Mouse (Mus musculus): ENCODE measurements around the gene Gm45711. TPM values are rescaled to one million over a fixed set of nuclear protein-coding genes. Genes with fewer than 3 reads are reported as not detected.

Gm45711 gene
- polyA plus RNA-seq, 1 experiment from 2014 or later, result not detected

DNA sequence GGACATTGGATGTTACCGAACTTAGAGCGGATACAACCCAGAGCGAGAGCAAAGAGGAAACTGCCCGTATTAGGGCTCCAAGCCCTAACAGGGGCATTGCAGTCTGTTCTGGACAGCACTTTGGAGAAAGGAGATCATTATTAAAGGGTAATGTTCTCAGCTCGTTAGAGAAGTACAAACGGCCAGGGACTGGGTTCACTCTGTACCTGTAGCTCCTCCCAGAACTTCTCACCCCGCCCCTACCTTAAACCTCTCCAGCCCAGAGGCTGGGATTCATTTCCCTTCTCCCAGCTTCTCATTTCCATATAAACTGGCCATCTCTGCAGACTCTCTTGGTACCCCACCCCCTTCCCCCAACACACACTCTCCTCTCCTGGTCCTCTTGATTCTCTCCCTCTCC, 58.4 kb downstream of the Gm45711 start:
- Histone ChIP-seq H3K36me3 (ENCODE audit: control insufficient read depth, insufficient read depth, low read length) (no peaks in the 10 kb centered on the region), H3K9ac (ENCODE audit: low read length) (peak overlapping the region; percentile 71), H3K4me2 (ENCODE audit: low read length) (peak overlapping the region; percentile 78), H3K27me3 (replicated peaks; ENCODE audit: control insufficient read depth, insufficient read depth, low read length) (no peaks in the 10 kb centered on the region), H3K4me3 (ENCODE audit: low read depth, low read length) (peak overlapping the region; percentile 62), H3K4me1 (ENCODE audit: control insufficient read depth, insufficient read depth, low read length) (peaks cover 11% of the 10 kb centered on the region), H3K27ac (ENCODE audit: low read depth, low read length) (no peak overlapping the region), H3K9me3 (replicated peaks; ENCODE audit: control insufficient read depth, low read length) (no peaks in the 10 kb centered on the region)
- WGBS, result under 1% methylated on average over 7 of the region's 7 CpGs
- ATAC-seq, result no peak
- DNase-seq (ENCODE audit: low spot score), result peak; percentile 6

DNA sequence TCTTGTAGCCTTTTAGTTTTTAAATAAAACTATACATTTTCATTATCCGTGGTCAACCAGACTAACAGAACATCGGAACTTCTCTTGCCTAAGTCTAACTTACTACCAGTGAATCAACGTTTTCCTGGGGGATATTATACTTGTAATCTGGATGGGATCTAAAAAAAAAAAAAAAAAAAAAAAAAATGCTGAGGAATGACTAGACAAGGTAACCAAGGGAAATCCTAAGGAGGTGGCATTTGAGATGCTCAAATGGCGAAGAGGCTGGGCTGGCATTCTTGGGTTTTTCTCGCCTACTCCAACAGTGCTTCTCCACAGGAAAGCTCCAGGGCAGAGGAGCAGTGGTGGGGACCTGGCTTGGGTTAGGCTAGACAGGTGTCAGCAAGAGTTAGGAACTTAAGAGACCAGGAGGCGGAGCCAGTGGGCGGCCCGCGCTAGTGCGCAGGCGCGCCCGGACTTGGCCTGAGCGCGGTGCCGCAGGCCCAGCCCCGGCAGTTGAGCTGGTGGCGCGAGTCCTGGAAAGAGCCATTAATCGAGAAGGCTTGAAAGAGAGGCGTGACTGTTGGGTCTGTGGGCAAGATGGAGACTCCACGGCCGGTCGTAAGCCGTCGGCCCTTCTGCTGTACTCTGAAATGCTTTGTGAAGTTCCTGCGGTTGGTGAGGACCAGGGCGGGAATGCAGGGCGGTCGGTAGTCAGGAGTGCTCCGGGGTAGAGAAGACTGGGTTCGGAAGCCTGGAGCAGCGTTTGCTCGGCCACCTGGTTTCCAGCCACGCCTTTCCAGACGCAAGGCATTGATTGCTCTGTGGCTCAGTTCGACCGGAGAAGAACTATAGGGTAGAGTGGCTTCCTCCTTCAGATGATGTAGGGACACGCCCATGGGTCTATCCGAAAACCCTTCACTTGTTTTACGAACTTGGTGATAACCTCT, 59.2 kb downstream of the Gm45711 start, which contains the start of gene Cklf:
Gene Cklf (plus strand): TSS at position 423 of the 929 bp plus-strand sequence.
- Histone ChIP-seq H3K36me3 (ENCODE audit: control insufficient read depth, insufficient read depth, low read length) (no peaks in the 10 kb centered on the region), H3K27me3 (replicated peaks; ENCODE audit: control insufficient read depth, insufficient read depth, low read length) (no peaks in the 10 kb centered on the region), H3K4me1 (ENCODE audit: control insufficient read depth, insufficient read depth, low read length) (peaks cover 11% of the 10 kb centered on the region), H3K4me3 (ENCODE audit: low read depth, low read length) (peak within 1 kb of the TSS; percentile 62), H3K9me3 (replicated peaks; ENCODE audit: control insufficient read depth, low read length) (no peaks in the 10 kb centered on the region), H3K9ac (ENCODE audit: low read length) (peak within 1 kb of the TSS; percentile 71), H3K4me2 (ENCODE audit: low read length) (peak within 1 kb of the TSS; percentile 78), H3K27ac (ENCODE audit: low read depth, low read length) (peak within 1 kb of the TSS; percentile 55; the same call in 1 of the 2 replicates)
- ATAC-seq, result peak; percentile 85
- DNase-seq (ENCODE audit: low spot score), result peak; percentile 93
- 4% methylated on average over 41 of the region's 41 CpGs for WGBS

- H3K36me3 ChIP-seq (ENCODE audit: control insufficient read depth, insufficient read depth, low read length), result peaks cover 5% of the 10 kb centered on the region
- no peaks in the 10 kb centered on the region for H3K27me3 ChIP-seq (replicated peaks; ENCODE audit: control insufficient read depth, insufficient read depth, low read length)
- H3K27ac ChIP-seq (ENCODE audit: low read depth, low read length), result no peak overlapping the region
- 88% methylated on average over 7 of the region's 7 CpGs for WGBS
- H3K4me3 ChIP-seq (ENCODE audit: low read depth, low read length), result no peak overlapping the region
- ATAC-seq (no peak), DNase-seq (ENCODE audit: low spot score) (no peak)
- no peaks in the 10 kb centered on the region for H3K9me3 ChIP-seq (replicated peaks; ENCODE audit: control insufficient read depth, low read length)
- H3K4me2 ChIP-seq (ENCODE audit: low read length), result no peak overlapping the region
- H3K4me1 ChIP-seq (ENCODE audit: control insufficient read depth, insufficient read depth, low read length), result peaks cover 11% of the 10 kb centered on the region
- no peak overlapping the region for H3K9ac ChIP-seq (ENCODE audit: low read length)
Measured at GRCm38 (mm10) chr8:104249442-104249996, 60.4 kb downstream of the Gm45711 start.

GRCm38 (mm10) chr8:104248276-104248675, 61.6 kb downstream of the Gm45711 start, which contains the start of gene Tk2:
Gene Tk2, minus strand, starts transcription at chr8:104248558.
- no peaks in the 10 kb centered on the region for H3K27me3 ChIP-seq (replicated peaks; ENCODE audit: control insufficient read depth, insufficient read depth, low read length)

DNA sequence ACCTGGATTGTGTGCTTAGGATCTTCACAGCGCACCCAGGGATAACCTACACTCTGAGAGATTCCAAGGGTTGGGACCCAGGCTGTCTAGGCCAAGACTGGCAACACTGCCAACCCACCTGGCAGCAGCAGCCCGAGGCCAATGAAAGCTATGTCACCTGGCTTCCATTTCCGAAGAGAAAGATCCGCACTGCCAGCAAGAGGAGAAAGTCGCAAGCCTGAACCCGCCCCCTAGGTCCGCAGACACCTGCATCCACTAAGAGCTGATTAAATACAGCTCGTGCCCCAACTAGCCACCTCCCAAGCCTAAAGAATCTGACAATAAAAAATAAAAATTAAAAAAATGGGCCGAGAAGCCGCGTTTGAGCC, 62.0 kb downstream of the Gm45711 start:
- ATAC-seq (no peak; the same call in none of the 2 replicates), DNase-seq (ENCODE audit: low spot score) (no peak)
- Histone ChIP-seq H3K4me3 (ENCODE audit: low read depth, low read length) (peak overlapping the region; percentile 84), H3K4me1 (ENCODE audit: control insufficient read depth, insufficient read depth, low read length) (peaks cover 11% of the 10 kb centered on the region), H3K4me2 (ENCODE audit: low read length) (peak overlapping the region; percentile 86), H3K9ac (ENCODE audit: low read length) (peak overlapping the region; percentile 86), H3K9me3 (replicated peaks; ENCODE audit: control insufficient read depth, low read length) (no peaks in the 10 kb centered on the region), H3K27me3 (replicated peaks; ENCODE audit: control insufficient read depth, insufficient read depth, low read length) (no peaks in the 10 kb centered on the region), H3K27ac (ENCODE audit: low read depth, low read length) (no peak overlapping the region), H3K36me3 (ENCODE audit: control insufficient read depth, insufficient read depth, low read length) (peaks cover 14% of the 10 kb centered on the region)
- WGBS, result 5% methylated on average over 11 of the region's 11 CpGs

More at GRCm38 (mm10) chr8:104248276-104248675, 61.6 kb downstream of the Gm45711 start, which contains the start of gene Tk2:
- H3K27ac ChIP-seq (ENCODE audit: low read depth, low read length), result no peak within 1 kb of the TSS; the same call in 1 of the 2 replicates
- H3K4me2 ChIP-seq (ENCODE audit: low read length), result peak within 1 kb of the TSS; percentile 86
- H3K9ac ChIP-seq (ENCODE audit: low read length), result peak within 1 kb of the TSS; percentile 86
- no peaks in the 10 kb centered on the region for H3K9me3 ChIP-seq (replicated peaks; ENCODE audit: control insufficient read depth, low read length)
- DNase-seq (ENCODE audit: low spot score) (peak; percentile 87), ATAC-seq (peak; percentile 92)
- peak within 1 kb of the TSS; percentile 84 for H3K4me3 ChIP-seq (ENCODE audit: low read depth, low read length)
- H3K4me1 ChIP-seq (ENCODE audit: control insufficient read depth, insufficient read depth, low read length), result peaks cover 11% of the 10 kb centered on the region
- peaks cover 10% of the 10 kb centered on the region for H3K36me3 ChIP-seq (ENCODE audit: control insufficient read depth, insufficient read depth, low read length)
- under 1% methylated on average over 28 of the region's 28 CpGs for WGBS

- Histone ChIP-seq H3K9ac (ENCODE audit: low read length) (peak overlapping the region; percentile 86), H3K4me2 (ENCODE audit: low read length) (peak overlapping the region; percentile 86), H3K4me1 (ENCODE audit: control insufficient read depth, insufficient read depth, low read length) (peaks cover 11% of the 10 kb centered on the region), H3K36me3 (ENCODE audit: control insufficient read depth, insufficient read depth, low read length) (peaks cover 20% of the 10 kb centered on the region), H3K9me3 (replicated peaks; ENCODE audit: control insufficient read depth, low read length) (no peaks in the 10 kb centered on the region), H3K27ac (ENCODE audit: low read depth, low read length) (no peak overlapping the region), H3K27me3 (replicated peaks; ENCODE audit: control insufficient read depth, insufficient read depth, low read length) (no peaks in the 10 kb centered on the region), H3K4me3 (ENCODE audit: low read depth, low read length) (peak overlapping the region; percentile 84)
- WGBS, result 76% methylated on average over 22 of the region's 22 CpGs
- DNase-seq (ENCODE audit: low spot score) (no peak), ATAC-seq (no peak)
Measured at GRCm38 (mm10) chr8:104247054-104247907, 62.6 kb downstream of the Gm45711 start.

DNA sequence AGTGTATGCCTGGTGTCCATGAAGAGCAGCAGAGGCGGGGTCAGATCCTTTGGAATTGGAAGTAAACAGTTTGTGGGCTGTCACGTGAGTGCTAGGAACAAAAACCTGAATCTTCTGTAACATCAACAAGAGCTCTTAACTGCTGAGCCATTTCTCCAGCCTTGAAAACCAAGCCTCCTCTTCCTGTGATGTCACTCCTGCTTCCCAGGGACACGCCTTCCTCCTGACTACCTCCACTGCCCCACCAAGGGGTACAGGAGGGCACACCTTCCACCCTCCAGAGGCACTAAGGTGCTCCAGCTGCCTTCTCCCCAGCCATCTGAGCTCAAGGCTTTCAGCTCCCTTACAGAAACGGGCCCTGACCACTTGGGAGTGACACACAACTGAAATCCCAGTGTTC, 63.3 kb downstream of the Gm45711 start:
- Histone ChIP-seq H3K9me3 (replicated peaks; ENCODE audit: control insufficient read depth, low read length) (no peaks in the 10 kb centered on the region), H3K27ac (ENCODE audit: low read depth, low read length) (no peak overlapping the region), H3K4me1 (ENCODE audit: control insufficient read depth, insufficient read depth, low read length) (peaks cover 9% of the 10 kb centered on the region), H3K4me3 (ENCODE audit: low read depth, low read length) (no peak overlapping the region), H3K4me2 (ENCODE audit: low read length) (no peak overlapping the region), H3K27me3 (replicated peaks; ENCODE audit: control insufficient read depth, insufficient read depth, low read length) (no peaks in the 10 kb centered on the region), H3K9ac (ENCODE audit: low read length) (no peak overlapping the region), H3K36me3 (ENCODE audit: control insufficient read depth, insufficient read depth, low read length) (peaks cover 27% of the 10 kb centered on the region)
- ATAC-seq (no peak), DNase-seq (ENCODE audit: low spot score) (no peak)
- whole genome bisulfite sequencing, result 94% methylated on average over 4 of the region's 4 CpGs

- Histone ChIP-seq H3K36me3 (ENCODE audit: control insufficient read depth, insufficient read depth, low read length) (peaks cover 69% of the 10 kb centered on the region), H3K9me3 (replicated peaks; ENCODE audit: control insufficient read depth, low read length) (no peaks in the 10 kb centered on the region), H3K27ac (ENCODE audit: low read depth, low read length) (no peak overlapping the region), H3K4me1 (ENCODE audit: control insufficient read depth, insufficient read depth, low read length) (no peaks in the 10 kb centered on the region), H3K4me3 (ENCODE audit: low read depth, low read length) (no peak overlapping the region), H3K27me3 (replicated peaks; ENCODE audit: control insufficient read depth, insufficient read depth, low read length) (no peaks in the 10 kb centered on the region), H3K9ac (ENCODE audit: low read length) (no peak overlapping the region), H3K4me2 (ENCODE audit: low read length) (no peak overlapping the region)
- no peak for DNase-seq (ENCODE audit: low spot score)
- WGBS, result 88% methylated on average over 12 of the region's 12 CpGs
- ATAC-seq, result no peak
Measured at GRCm38 (mm10) chr8:104242038-104242644, 67.7 kb downstream of the Gm45711 start.

Measured in forebrain, embryonic 14.5 days (tissue).